In genomic region chr11:52282420-52282773, GRCm38 (mm10) we compare ENCODE assay signal across 8 mouse cellular contexts. TPM values are rescaled to one million over a fixed set of nuclear protein-coding genes. Genes with fewer than 3 reads are reported as not detected.
A peak's percentile ranks its signal among the peaks of the same experiment; 100 is the strongest.
DNase-seq lines count a peak whose midpoint lies in the region; ATAC-seq and TF ChIP-seq lines count a peak whose summit lies in the region.

No protein-coding gene starts in this region.

- no peak for TF ChIP-seq CTCF in gastrocnemius, adult 2 months (IDR thresholded peaks at IDR 0.05)

- H3K4me1 ChIP-seq in forebrain, embryonic 13.5 days = peaks cover 38% of the 10 kb centered on the region
- peaks cover 22% of the 10 kb centered on the region for H3K4me1 ChIP-seq in liver, embryonic 15.5 days (replicated peaks)

- H3K36me3 ChIP-seq in forebrain, embryonic 13.5 days (ENCODE audit: poor library complexity, severe bottlenecking) = no peaks in the 10 kb centered on the region
- no peaks in the 10 kb centered on the region for H3K36me3 ChIP-seq in liver, embryonic 15.5 days (replicated peaks)

- intact Hi-C loops in gastrocnemius, adult 2 months (cut with DNase I) = no loop called here
- intact Hi-C loops in gastrocnemius, postnatal 36 days (cut with DNase I) = no loop called here

- peaks cover 52% of the 10 kb centered on the region for H3K27me3 ChIP-seq in forebrain, embryonic 13.5 days
- peaks cover 70% of the 10 kb centered on the region for H3K27me3 ChIP-seq in liver, embryonic 15.5 days

- peak overlapping the region; percentile 73 for H3K9ac ChIP-seq in forebrain, embryonic 13.5 days
- H3K9ac ChIP-seq in liver, embryonic 15.5 days = 0 out of 2 replicates have a peak overlapping the region, but pooled peaks have one; percentile 15

- peak; percentile 46 for ATAC-seq in CD4-positive, CD25-positive, alpha-beta regulatory T cell, adult 4 months
- ATAC-seq in forebrain, embryonic 13.5 days = no peak
- ATAC-seq in liver, embryonic 15.5 days (ENCODE audit: insufficient read depth) = 0 out of 2 replicates have a peak, but pooled peaks have one; percentile 5

- H3K4me2 ChIP-seq in forebrain, embryonic 13.5 days = peak overlapping the region; percentile 91
- peak overlapping the region; percentile 86 for H3K4me2 ChIP-seq in liver, embryonic 15.5 days

- WGBS in forebrain, embryonic 13.5 days = under 1% methylated on average over 19 of the region's 19 CpGs
- 5% methylated on average over 19 of the region's 19 CpGs for WGBS in liver, embryonic 15.5 days (ENCODE audit: insufficient replicate concordance)

- peak overlapping the region; percentile 64; the same call in 1 of the 2 replicates for H3K27ac ChIP-seq in gastrocnemius, adult 2 months
- H3K27ac ChIP-seq in forebrain, embryonic 13.5 days = no peak overlapping the region
- H3K27ac ChIP-seq in liver, embryonic 15.5 days (replicated peaks) = no peak overlapping the region

- peak overlapping the region; percentile 82 for H3K4me3 ChIP-seq in gastrocnemius, adult 2 months
- peak overlapping the region; percentile 61 for H3K4me3 ChIP-seq in forebrain, embryonic 13.5 days
- peak overlapping the region; percentile 60 for H3K4me3 ChIP-seq in liver, embryonic 15.5 days (replicated peaks)

- H3K9me3 ChIP-seq in forebrain, embryonic 13.5 days (replicated peaks) = no peaks in the 10 kb centered on the region
- H3K9me3 ChIP-seq in liver, embryonic 15.5 days (replicated peaks) = no peaks in the 10 kb centered on the region

- DNase-seq in gastrocnemius, adult 2 months = no peak
- DNase-seq in gastrocnemius, postnatal 36 days = no peak
- peak; percentile 84 for DNase-seq in thymus, postnatal 0 days (ENCODE audit: low spot score)
- DNase-seq in layer of hippocampus, adult 8-10 months (ENCODE audit: low spot score in 2 of 2) = no peak
- DNase-seq in urinary bladder, postnatal 4 days (ENCODE audit: low spot score in 2 of 2) = no peak

RNA-seq across cellular contexts. Expression of gene Tcf7, which starts 0.4 kb away (rescaled TPM):
- total RNA-seq in gastrocnemius, adult 2 months (2021) = under 1 TPM; 0.31 to 0.59 TPM
- 1 to 10 TPM in 1 of 2 experiments, under 1 TPM in 1; 0.62 to 6.2 TPM for total RNA-seq in gastrocnemius, postnatal 36 days (2021)
- polyA plus RNA-seq in CD4-positive, CD25-positive, alpha-beta regulatory T cell, adult 4 months (2017; shearing (Covaris generic)) = 100 to 1,000 TPM; 246 to 283 TPM
- polyA plus RNA-seq in forebrain, embryonic 13.5 days (2015; fragmentation: Nextera tagmentation; extraction: Ambion mirVana) = 2.2 and 2.3 TPM in 2 replicates
- polyA plus RNA-seq in liver, embryonic 15.5 days (2015; fragmentation: Nextera tagmentation; extraction: Ambion mirVana) = 1.4 and 1.9 TPM in 2 replicates
- 1,084 and 1,272 TPM in 2 replicates for polyA plus RNA-seq in thymus, postnatal 0 days (2015; fragmentation: Nextera tagmentation; extraction: Ambion mirVana)
- 1 to 10 TPM; 2.9 to 3.6 (median 3.2) TPM for total RNA-seq in layer of hippocampus, adult 8-10 months (2022)

RNA-seq across cellular contexts. Expression of gene Skp1a, which starts 50.6 kb away (rescaled TPM):
- total RNA-seq in gastrocnemius, adult 2 months (2021) = 100 to 1,000 TPM; 269 to 292 TPM
- 100 to 1,000 TPM; 244 to 259 TPM for total RNA-seq in gastrocnemius, postnatal 36 days (2021)
- 100 to 1,000 TPM; 212 to 326 TPM for polyA plus RNA-seq in CD4-positive, CD25-positive, alpha-beta regulatory T cell, adult 4 months (2017; shearing (Covaris generic))
- polyA plus RNA-seq in forebrain, embryonic 13.5 days (2015; fragmentation: Nextera tagmentation; extraction: Ambion mirVana) = 1,072 and 1,145 TPM in 2 replicates
- 236 and 277 TPM in 2 replicates for polyA plus RNA-seq in liver, embryonic 15.5 days (2015; fragmentation: Nextera tagmentation; extraction: Ambion mirVana)
- polyA plus RNA-seq in thymus, postnatal 0 days (2015; fragmentation: Nextera tagmentation; extraction: Ambion mirVana) = 1,041 and 1,103 TPM in 2 replicates
- 100 to 1,000 TPM; 433 to 496 (median 439) TPM for total RNA-seq in layer of hippocampus, adult 8-10 months (2022)

Comparison
In these comparisons a context has a peak if more than half of its experiments do, and no peak if none do; other contexts are left out.
1. RNA of gene Tcf7, which starts 0.4 kb away (polyA plus RNA-seq): 1,084 to 1,272 TPM in thymus, postnatal 0 days and 246 to 283 TPM in CD4-positive, CD25-positive, alpha-beta regulatory T cell, adult 4 months; 2.2 to 2.3 TPM in forebrain, embryonic 13.5 days and 1.4 to 1.9 TPM in liver, embryonic 15.5 days; every median in the first group is over 10 times any median in the second.
2. Peak in every context shown above with its lines, with median percentiles within 50 percentile points of each other: H3K4me3 ChIP-seq.